Mouse (Mus musculus): ENCODE data around the gene Kcnab2. TPM values are rescaled to one million over a fixed set of nuclear protein-coding genes. Genes with fewer than 3 reads are reported as not detected.

Gene Kcnab2
- 67.3 and 82.6 TPM in 2 replicates for polyA plus RNA-seq (2012; rRNA removed)

DNA sequence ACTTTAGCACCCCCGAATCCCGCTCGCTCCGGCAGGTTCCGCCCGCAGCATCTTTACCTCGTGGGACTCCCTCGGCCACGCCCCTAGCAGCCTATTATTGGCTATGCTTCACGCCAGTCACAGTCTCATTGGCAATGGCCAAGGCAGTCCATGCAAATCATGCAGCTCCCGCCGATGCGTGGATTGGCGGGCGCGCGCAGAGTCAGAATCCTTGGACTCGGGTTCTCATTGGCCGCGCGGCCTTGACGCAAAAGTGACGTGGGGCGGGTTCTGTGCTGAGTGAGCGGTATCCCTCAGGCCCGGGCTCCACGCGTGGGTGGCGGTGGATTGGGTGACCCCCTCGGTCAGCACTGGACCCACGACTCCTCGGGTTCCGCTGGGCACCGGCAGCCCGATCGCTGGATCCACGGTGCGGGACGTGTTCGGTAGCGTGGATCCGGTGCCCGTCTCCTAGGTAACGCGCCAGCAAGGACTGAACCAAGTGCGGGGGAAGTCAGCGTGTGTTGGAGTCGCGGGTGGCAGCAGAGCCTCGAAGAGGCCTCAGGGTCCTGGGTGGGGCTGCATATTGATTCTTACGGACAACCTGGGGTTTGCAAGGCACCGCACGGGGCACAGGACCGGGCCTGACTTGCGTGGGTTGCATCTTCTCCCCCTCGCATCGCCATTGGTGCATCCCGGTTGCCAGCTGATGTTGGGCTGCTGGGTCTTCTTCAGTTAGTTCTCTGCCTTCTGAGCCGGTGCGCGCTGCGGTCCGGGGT is at the start of gene Kcnab2:
TSS of gene Kcnab2 (minus strand) at position 406 of the 758 bp plus-strand sequence.
- under 1% methylated on average over 63 of the region's 63 CpGs for WGBS
- TF ChIP-seq CTCF (IDR thresholded peaks at IDR 0.05; ENCODE audit: borderline replicate concordance, control insufficient read depth, extremely low read depth, insufficient read depth, low read length, poor library complexity), result peak; percentile 28; the same call in 1 of the 2 replicates
- TF ChIP-seq POLR2A (IDR thresholded peaks at IDR 0.05; ENCODE audit: control insufficient read depth, extremely low read depth, insufficient read depth, low read length, poor library complexity), result peak; percentile 57; the same call in 1 of the 2 replicates
- Histone ChIP-seq H3K27ac (ENCODE audit: control insufficient read depth, insufficient read depth, low read length) (no peak within 1 kb of the TSS), H3K36me3 (ENCODE audit: control insufficient read depth, insufficient read depth, low read length) (no peaks in the 10 kb centered on the region), H3K27me3 (ENCODE audit: control insufficient read depth, insufficient read depth, low read length) (no peaks in the 10 kb centered on the region), H3K4me1 (replicated peaks; ENCODE audit: control insufficient read depth, insufficient read depth, low read length) (peaks cover 17% of the 10 kb centered on the region), H3K4me3 (ENCODE audit: control insufficient read depth, insufficient read depth, low read length) (peak within 1 kb of the TSS; percentile 65)
- DNase-seq, result peak; percentile 100

- peak; percentile 65 for DNase-seq
- Histone ChIP-seq H3K4me1 (replicated peaks; ENCODE audit: control insufficient read depth, insufficient read depth, low read length) (no peaks in the 10 kb centered on the region), H3K36me3 (ENCODE audit: control insufficient read depth, insufficient read depth, low read length) (no peaks in the 10 kb centered on the region), H3K27ac (ENCODE audit: control insufficient read depth, insufficient read depth, low read length) (no peak overlapping the region), H3K4me3 (ENCODE audit: control insufficient read depth, insufficient read depth, low read length) (no peak overlapping the region), H3K27me3 (ENCODE audit: control insufficient read depth, insufficient read depth, low read length) (no peaks in the 10 kb centered on the region)
- TF ChIP-seq CTCF (IDR thresholded peaks at IDR 0.05; ENCODE audit: borderline replicate concordance, control insufficient read depth, extremely low read depth, insufficient read depth, low read length, poor library complexity), result peak; percentile 68; the same call in 1 of the 2 replicates
- TF ChIP-seq POLR2A (IDR thresholded peaks at IDR 0.05; ENCODE audit: control insufficient read depth, extremely low read depth, insufficient read depth, low read length, poor library complexity), result no peak
- 32% methylated on average over 6 of the region's 6 CpGs for WGBS
These were observed 42.4 kb upstream of the Kcnab2 start for GRCm38 (mm10) chr4:152520083-152520482.

GRCm38 (mm10) chr4:152519106-152519505 is 41.4 kb upstream of the Kcnab2 start:
- TF ChIP-seq CTCF (IDR thresholded peaks at IDR 0.05; ENCODE audit: borderline replicate concordance, control insufficient read depth, extremely low read depth, insufficient read depth, low read length, poor library complexity) (no peak), POLR2A (IDR thresholded peaks at IDR 0.05; ENCODE audit: control insufficient read depth, extremely low read depth, insufficient read depth, low read length, poor library complexity) (no peak)
- H3K4me1 ChIP-seq (replicated peaks; ENCODE audit: control insufficient read depth, insufficient read depth, low read length), result no peaks in the 10 kb centered on the region
- no peak overlapping the region for H3K4me3 ChIP-seq (ENCODE audit: control insufficient read depth, insufficient read depth, low read length)
- no peaks in the 10 kb centered on the region for H3K36me3 ChIP-seq (ENCODE audit: control insufficient read depth, insufficient read depth, low read length)
- no peak for DNase-seq
- 41% methylated on average over 10 of the region's 10 CpGs for WGBS
- H3K27ac ChIP-seq (ENCODE audit: control insufficient read depth, insufficient read depth, low read length), result no peak overlapping the region
- H3K27me3 ChIP-seq (ENCODE audit: control insufficient read depth, insufficient read depth, low read length), result no peaks in the 10 kb centered on the region

DNA sequence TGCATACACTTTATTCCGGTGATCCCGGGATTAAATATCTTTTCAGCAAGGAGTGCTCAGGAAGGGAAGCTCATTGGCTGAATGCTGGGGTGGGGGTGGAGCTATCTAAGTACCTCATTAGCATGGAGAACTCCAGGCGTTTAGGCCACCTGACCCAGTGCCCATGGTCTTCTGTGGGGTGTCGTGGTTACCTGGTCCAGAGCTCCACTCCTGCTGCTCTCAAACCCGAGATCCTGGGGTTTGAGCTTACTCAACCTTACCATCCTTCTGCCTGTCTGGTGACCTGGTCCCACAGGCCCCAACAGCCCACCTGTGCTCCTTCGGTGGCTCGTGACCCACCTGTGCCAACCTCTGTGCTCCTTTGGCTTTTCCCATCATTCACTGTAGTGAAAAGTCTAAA is 37.2 kb upstream of the Kcnab2 start:
- no peak overlapping the region for H3K27ac ChIP-seq (ENCODE audit: control insufficient read depth, insufficient read depth, low read length)
- TF ChIP-seq POLR2A (IDR thresholded peaks at IDR 0.05; ENCODE audit: control insufficient read depth, extremely low read depth, insufficient read depth, low read length, poor library complexity), result no peak
- no peak for TF ChIP-seq CTCF (IDR thresholded peaks at IDR 0.05; ENCODE audit: borderline replicate concordance, control insufficient read depth, extremely low read depth, insufficient read depth, low read length, poor library complexity)
- H3K36me3 ChIP-seq (ENCODE audit: control insufficient read depth, insufficient read depth, low read length), result no peaks in the 10 kb centered on the region
- 87% methylated on average over 7 of the region's 7 CpGs for WGBS
- no peaks in the 10 kb centered on the region for H3K4me1 ChIP-seq (replicated peaks; ENCODE audit: control insufficient read depth, insufficient read depth, low read length)
- no peaks in the 10 kb centered on the region for H3K27me3 ChIP-seq (ENCODE audit: control insufficient read depth, insufficient read depth, low read length)
- DNase-seq, result no peak
- H3K4me3 ChIP-seq (ENCODE audit: control insufficient read depth, insufficient read depth, low read length), result no peak overlapping the region

- 94% methylated on average over 18 of the region's 18 CpGs for WGBS
These were observed 34.7 kb upstream of the Kcnab2 start for GRCm38 (mm10) chr4:152512221-152512925.

GRCm38 (mm10) chr4:152494360-152494879 is 16.7 kb upstream of the Kcnab2 start:
- TF ChIP-seq POLR2A (IDR thresholded peaks at IDR 0.05; ENCODE audit: control insufficient read depth, extremely low read depth, insufficient read depth, low read length, poor library complexity) (no peak), CTCF (IDR thresholded peaks at IDR 0.05; ENCODE audit: borderline replicate concordance, control insufficient read depth, extremely low read depth, insufficient read depth, low read length, poor library complexity) (no peak)
- Histone ChIP-seq H3K4me1 (replicated peaks; ENCODE audit: control insufficient read depth, insufficient read depth, low read length) (no peaks in the 10 kb centered on the region), H3K27ac (ENCODE audit: control insufficient read depth, insufficient read depth, low read length) (no peak overlapping the region)

More at GRCm38 (mm10) chr4:152512221-152512925, 34.7 kb upstream of the Kcnab2 start:
- TF ChIP-seq POLR2A (IDR thresholded peaks at IDR 0.05; ENCODE audit: control insufficient read depth, extremely low read depth, insufficient read depth, low read length, poor library complexity) (no peak), CTCF (IDR thresholded peaks at IDR 0.05; ENCODE audit: borderline replicate concordance, control insufficient read depth, extremely low read depth, insufficient read depth, low read length, poor library complexity) (no peak)
- Histone ChIP-seq H3K27me3 (ENCODE audit: control insufficient read depth, insufficient read depth, low read length) (no peaks in the 10 kb centered on the region), H3K27ac (ENCODE audit: control insufficient read depth, insufficient read depth, low read length) (no peak overlapping the region), H3K4me3 (ENCODE audit: control insufficient read depth, insufficient read depth, low read length) (no peak overlapping the region), H3K36me3 (ENCODE audit: control insufficient read depth, insufficient read depth, low read length) (no peaks in the 10 kb centered on the region), H3K4me1 (replicated peaks; ENCODE audit: control insufficient read depth, insufficient read depth, low read length) (no peaks in the 10 kb centered on the region)
- DNase-seq, result no peak

More at GRCm38 (mm10) chr4:152494360-152494879, 16.7 kb upstream of the Kcnab2 start:
- no peaks in the 10 kb centered on the region for H3K27me3 ChIP-seq (ENCODE audit: control insufficient read depth, insufficient read depth, low read length)
- DNase-seq, result no peak
- WGBS, result 82% methylated on average over 20 of the region's 20 CpGs
- no peaks in the 10 kb centered on the region for H3K36me3 ChIP-seq (ENCODE audit: control insufficient read depth, insufficient read depth, low read length)
- no peak overlapping the region for H3K4me3 ChIP-seq (ENCODE audit: control insufficient read depth, insufficient read depth, low read length)
